Mouse (Mus musculus) retina, adult 2 months (tissue): ENCODE measurements at regions not wholly inside any gene's neighbourhood (a gene's known extent, or its start where the extent isn't known, plus 50 kb on each side); places are given as distances from the start of the nearest gene placed in this dataset.

Experiments used
- DNase-seq: peaks from one replicate; pipeline ENCODE4 v3.0.0-alpha.2; 2012; ENCODE audit warnings: low read depth, low spot score

DNA sequence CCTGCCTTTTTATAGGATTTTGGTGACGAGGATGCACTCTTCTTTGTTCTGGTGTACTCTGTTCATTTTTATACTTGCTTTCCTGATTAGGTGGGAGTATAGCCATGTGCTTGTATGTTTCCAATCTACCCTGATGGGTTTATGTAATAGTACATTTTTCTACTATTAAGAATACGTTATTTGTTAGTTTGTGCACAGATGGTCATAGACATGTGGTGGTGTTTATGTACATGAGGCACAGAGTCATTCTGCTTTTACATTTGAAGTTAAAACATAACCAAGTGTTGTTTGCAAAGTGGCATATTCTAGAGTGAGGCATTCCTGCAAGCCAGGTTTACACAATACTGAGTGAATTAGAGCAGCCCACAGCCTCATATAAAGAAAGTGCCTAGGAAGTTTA lies 1597.7 kb upstream of the B3galt2 start:
- DNase-seq = no peak

GRCm38 (mm10) chr1:142055207-142055606 lies 1585.3 kb upstream of the B3galt2 start:
- no peak for DNase-seq
